Mouse (Mus musculus): ENCODE measurements at regions not wholly inside any gene's neighbourhood (a gene's known extent, or its start where the extent isn't known, plus 50 kb on each side); places are given as distances from the start of the nearest gene placed in this dataset.

GRCm38 (mm10) chr2:105454353-105454752 is 55.2 kb upstream of the Rcn1 start:
- no peak for DNase-seq (ENCODE audit: low read depth, low spot score)

GRCm38 (mm10) chr2:105454836-105455235 is 55.7 kb upstream of the Rcn1 start:
- no peak for DNase-seq (ENCODE audit: low read depth, low spot score)

GRCm38 (mm10) chr2:105458643-105459042 is 59.5 kb upstream of the Rcn1 start:
- DNase-seq (ENCODE audit: low read depth, low spot score) = no peak

- no peak for DNase-seq (ENCODE audit: low read depth, low spot score)
Observed at GRCm38 (mm10) chr2:105459512-105459911, 60.4 kb upstream of the Rcn1 start.

GRCm38 (mm10) chr2:105465630-105466029 is 66.5 kb upstream of the Rcn1 start:
- no peak for DNase-seq (ENCODE audit: low read depth, low spot score)

GRCm38 (mm10) chr2:105468930-105469329 is 69.8 kb upstream of the Rcn1 start:
- peak; percentile 77 for DNase-seq (ENCODE audit: low read depth, low spot score)

GRCm38 (mm10) chr2:105476028-105476677 is 77.0 kb upstream of the Rcn1 start:
- no peak for DNase-seq (ENCODE audit: low read depth, low spot score)

- no peak for DNase-seq (ENCODE audit: low read depth, low spot score)
Observed at GRCm38 (mm10) chr2:105481990-105482592, 83.0 kb upstream of the Rcn1 start.

GRCm38 (mm10) chr2:105484496-105484895 is 85.4 kb upstream of the Rcn1 start:
- no peak for DNase-seq (ENCODE audit: low read depth, low spot score)

- no peak for DNase-seq (ENCODE audit: low read depth, low spot score)
Observed at GRCm38 (mm10) chr2:105485286-105485685, 86.2 kb upstream of the Rcn1 start.

- DNase-seq (ENCODE audit: low read depth, low spot score) = no peak
Observed at GRCm38 (mm10) chr2:105495796-105496195, 96.7 kb upstream of the Rcn1 start.

- DNase-seq (ENCODE audit: low read depth, low spot score) = peak; percentile 54
Observed at GRCm38 (mm10) chr2:105504197-105504596, 105.1 kb upstream of the Rcn1 start.

GRCm38 (mm10) chr2:105505554-105505953 is 106.4 kb upstream of the Rcn1 start:
- DNase-seq (ENCODE audit: low read depth, low spot score) = no peak

GRCm38 (mm10) chr2:105507160-105507559 is 108.0 kb upstream of the Rcn1 start:
- no peak for DNase-seq (ENCODE audit: low read depth, low spot score)

- DNase-seq (ENCODE audit: low read depth, low spot score) = peak; percentile 97
Observed at GRCm38 (mm10) chr2:105510816-105511215, 111.7 kb upstream of the Rcn1 start.

GRCm38 (mm10) chr2:105511690-105512089 is 112.6 kb upstream of the Rcn1 start:
- DNase-seq (ENCODE audit: low read depth, low spot score) = peak; percentile 33

GRCm38 (mm10) chr2:105514226-105514625 is 115.1 kb upstream of the Rcn1 start:
- no peak for DNase-seq (ENCODE audit: low read depth, low spot score)

- DNase-seq (ENCODE audit: low read depth, low spot score) = no peak
Observed at GRCm38 (mm10) chr2:105514881-105515280, 115.8 kb upstream of the Rcn1 start.

- no peak for DNase-seq (ENCODE audit: low read depth, low spot score)
Observed at GRCm38 (mm10) chr2:105515326-105515725, 116.2 kb upstream of the Rcn1 start.

- no peak for DNase-seq (ENCODE audit: low read depth, low spot score)
Observed at GRCm38 (mm10) chr2:105516267-105517133, 117.4 kb upstream of the Rcn1 start.

GRCm38 (mm10) chr2:105521841-105522240 is 122.7 kb upstream of the Rcn1 start:
- no peak for DNase-seq (ENCODE audit: low read depth, low spot score)

- DNase-seq (ENCODE audit: low read depth, low spot score) = peak; percentile 79
Observed at GRCm38 (mm10) chr2:105523297-105523802, 124.2 kb upstream of the Rcn1 start.
